Comparison of ENCODE assay signal across 12 mouse cellular contexts in the genomic region with DNA sequence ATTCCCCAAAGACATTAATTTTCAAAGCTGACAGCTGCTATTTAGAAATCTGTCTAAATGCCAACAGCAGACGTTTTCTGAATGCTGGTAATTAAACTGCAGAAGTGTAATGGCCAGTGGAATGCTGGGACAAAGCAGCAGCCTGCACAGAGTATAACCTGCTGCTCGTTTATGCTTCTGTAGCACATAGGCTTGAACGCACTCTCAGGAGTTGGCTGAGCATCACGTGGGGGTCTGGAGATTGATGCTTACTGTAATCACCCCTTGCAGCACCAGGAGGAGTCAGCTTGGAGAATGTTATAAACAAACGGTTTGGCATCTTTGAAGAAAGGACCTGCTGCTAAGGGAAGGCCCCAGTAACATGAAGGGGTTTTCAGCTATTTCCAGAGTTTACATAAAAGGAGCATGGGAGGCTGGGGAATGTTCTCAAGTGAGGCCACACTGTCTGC.
DNase-seq lines count a peak whose midpoint lies in the region; ATAC-seq and TF ChIP-seq lines count a peak whose summit lies in the region.
"Had no signal": no experiment of that assay in that cellular context is flagged by ENCODE, and none has a peak within 500 bp of the region (broad histone marks: within the 10 kb centered on the region; RNA-seq: fewer than 3 reads in every experiment).

No protein-coding gene starts in this region.

- intact Hi-C loops in left cerebral cortex, postnatal 25 days (cut with DNase I): no loop called here

- 24% methylated on average over 5 of the region's 5 CpGs for WGBS in hindbrain, embryonic 13.5 days
- 53% methylated on average over 5 of the region's 5 CpGs for WGBS in hindbrain, embryonic 11.5 days
- 8% methylated on average over 5 of the region's 5 CpGs for WGBS in forebrain, postnatal 0 days
- 15% methylated on average over 5 of the region's 5 CpGs for whole genome bisulfite sequencing in olfactory bulb, adult 2 months
- WGBS in liver, embryonic 11.5 days: 54% methylated on average over 5 of the region's 5 CpGs

- peaks cover 4% of the 10 kb centered on the region; the same call in 1 of the 2 replicates for H3K36me3 ChIP-seq in hindbrain, embryonic 13.5 days
- H3K36me3 ChIP-seq in hindbrain, embryonic 11.5 days (ENCODE audit: control insufficient read depth, insufficient read depth, low read length): no peaks in the 10 kb centered on the region
- H3K36me3 ChIP-seq in forebrain, postnatal 0 days (ENCODE audit: insufficient read depth): no peaks in the 10 kb centered on the region
- H3K36me3 ChIP-seq in liver, embryonic 11.5 days (ENCODE audit: control insufficient read depth, insufficient read depth, low read length): peaks cover 3% of the 10 kb centered on the region; the same call in 1 of the 2 replicates

- no peak for TF ChIP-seq CTCF in forebrain, postnatal 0 days (IDR thresholded peaks at IDR 0.05; ENCODE audit: low read depth)
- no peak for TF ChIP-seq CTCF in olfactory bulb, adult 2 months (IDR thresholded peaks at IDR 0.05; ENCODE audit: insufficient read depth, low read depth, low read length)

- H3K4me3 ChIP-seq in hindbrain, embryonic 13.5 days: no peak overlapping the region
- H3K4me3 ChIP-seq in hindbrain, embryonic 11.5 days (ENCODE audit: low read depth, low read length): no peak overlapping the region
- no peak overlapping the region for H3K4me3 ChIP-seq in forebrain, postnatal 0 days (ENCODE audit: low read depth, low read length)
- H3K4me3 ChIP-seq in olfactory bulb, adult 2 months (ENCODE audit: insufficient read depth, low read depth, low read length): no peak overlapping the region
- H3K4me3 ChIP-seq in liver, embryonic 11.5 days (ENCODE audit: low read depth, low read length): no peak overlapping the region
- H3K4me3 ChIP-seq: liver, embryonic 12.5 days had no signal

- TF ChIP-seq POLR2A in olfactory bulb, adult 2 months (IDR thresholded peaks at IDR 0.05; ENCODE audit: insufficient read depth, low read depth, low read length): no peak

- no peak overlapping the region for H3K4me2 ChIP-seq in hindbrain, embryonic 13.5 days
- H3K4me2 ChIP-seq in hindbrain, embryonic 11.5 days (replicated peaks; ENCODE audit: low read depth, low read length): no peak overlapping the region
- H3K4me2 ChIP-seq in forebrain, postnatal 0 days (ENCODE audit: low read depth): no peak overlapping the region
- H3K4me2 ChIP-seq in liver, embryonic 11.5 days: no peak overlapping the region
- H3K4me2 ChIP-seq: liver, embryonic 12.5 days had no signal

- H3K4me1 ChIP-seq in hindbrain, embryonic 13.5 days (replicated peaks): peaks cover 19% of the 10 kb centered on the region
- H3K4me1 ChIP-seq in hindbrain, embryonic 11.5 days (replicated peaks; ENCODE audit: control insufficient read depth, insufficient read depth, low read length): no peaks in the 10 kb centered on the region; the same call in 1 of the 2 replicates
- no peaks in the 10 kb centered on the region for H3K4me1 ChIP-seq in forebrain, postnatal 0 days (ENCODE audit: insufficient read depth)
- H3K4me1 ChIP-seq in olfactory bulb, adult 2 months (ENCODE audit: control insufficient read depth, insufficient read depth, low read length): peaks cover 11% of the 10 kb centered on the region; the same call in 1 of the 2 replicates
- H3K4me1 ChIP-seq in liver, embryonic 11.5 days (replicated peaks; ENCODE audit: control insufficient read depth, insufficient read depth, low read length): no peaks in the 10 kb centered on the region
- H3K4me1 ChIP-seq: liver, embryonic 12.5 days had no signal

- no peaks in the 10 kb centered on the region for H3K9me3 ChIP-seq in hindbrain, embryonic 13.5 days
- H3K9me3 ChIP-seq in hindbrain, embryonic 11.5 days (ENCODE audit: control insufficient read depth, low read length): no peaks in the 10 kb centered on the region
- H3K9me3 ChIP-seq in forebrain, postnatal 0 days (ENCODE audit: low read length): no peaks in the 10 kb centered on the region
- H3K9me3 ChIP-seq in liver, embryonic 11.5 days (ENCODE audit: control insufficient read depth, low read length): no peaks in the 10 kb centered on the region
- H3K9me3 ChIP-seq: liver, embryonic 12.5 days had no signal

- H3K27me3 ChIP-seq in hindbrain, embryonic 13.5 days: no peaks in the 10 kb centered on the region
- 0 out of 2 replicates have a peak, but pooled peaks cover 2% of the 10 kb centered on the region for H3K27me3 ChIP-seq in hindbrain, embryonic 11.5 days (ENCODE audit: control insufficient read depth, insufficient read depth, low read length)
- no peaks in the 10 kb centered on the region for H3K27me3 ChIP-seq in forebrain, postnatal 0 days (ENCODE audit: insufficient read depth, low read length)
- H3K27me3 ChIP-seq in liver, embryonic 11.5 days (replicated peaks; ENCODE audit: control insufficient read depth, insufficient read depth, low read length): no peaks in the 10 kb centered on the region
- H3K27me3 ChIP-seq: liver, embryonic 12.5 days had no signal

- 0 out of 2 replicates have a peak overlapping the region, but pooled peaks have one; percentile 30 for H3K27ac ChIP-seq in hindbrain, embryonic 13.5 days
- H3K27ac ChIP-seq in hindbrain, embryonic 11.5 days (ENCODE audit: low read depth, low read length): no peak overlapping the region
- peak overlapping the region; percentile 51 for H3K27ac ChIP-seq in forebrain, postnatal 0 days (ENCODE audit: low read depth, low read length)
- peak overlapping the region; percentile 20; the same call in 1 of the 2 replicates for H3K27ac ChIP-seq in olfactory bulb, adult 2 months (ENCODE audit: insufficient read depth, low read depth, low read length)
- H3K27ac ChIP-seq in liver, embryonic 11.5 days (ENCODE audit: low read depth, low read length): no peak overlapping the region
- H3K27ac ChIP-seq: liver, embryonic 12.5 days had no signal

- no peak overlapping the region for H3K9ac ChIP-seq in hindbrain, embryonic 13.5 days
- H3K9ac ChIP-seq in hindbrain, embryonic 11.5 days (ENCODE audit: low read depth, low read length): no peak overlapping the region
- H3K9ac ChIP-seq in forebrain, postnatal 0 days: no peak overlapping the region
- H3K9ac ChIP-seq in liver, embryonic 11.5 days (ENCODE audit: low read depth, low read length): no peak overlapping the region
- H3K9ac ChIP-seq: liver, embryonic 12.5 days had no signal

- no peak for DNase-seq in hindbrain, embryonic 11.5 days (ENCODE audit: low spot score)
- DNase-seq in forebrain, postnatal 0 days: peak; percentile 63
- peak; percentile 63 to 69 for DNase-seq in layer of hippocampus, postnatal 14 days (ENCODE audit: low spot score in 2 of 2)
- no peak for DNase-seq in left cerebral cortex, postnatal 25 days (ENCODE audit: low spot score in 2 of 2)
- DNase-seq in urinary bladder, postnatal 36 days (ENCODE audit: low spot score in 2 of 2): no peak
- DNase-seq in liver, embryonic 11.5 days (ENCODE audit: low spot score): no peak
- DNase-seq: kidney, postnatal 36 days; right cerebral cortex, adult 18-20 months; thymus, adult 18-20 months had no signal

- ATAC-seq in hindbrain, embryonic 13.5 days (ENCODE audit: low FRiP score): peak; percentile 87
- no peak for ATAC-seq in hindbrain, embryonic 11.5 days (ENCODE audit: low FRiP score)
- peak; percentile 90 for ATAC-seq in forebrain, postnatal 0 days
- no peak for ATAC-seq in liver, embryonic 11.5 days (replicated peaks; ENCODE audit: low FRiP score)
- ATAC-seq: liver, embryonic 12.5 days had no signal

Comparison
In these comparisons a context has a peak if more than half of its experiments do, and no peak if none do; other contexts are left out.
1. ATAC-seq: peak in hindbrain, embryonic 13.5 days (single experiment) and forebrain, postnatal 0 days (single experiment); none in hindbrain, embryonic 11.5 days (single experiment) and liver, embryonic 11.5 days (single experiment).
2. H3K27ac ChIP-seq: peak in hindbrain, embryonic 13.5 days (single experiment), forebrain, postnatal 0 days (single experiment) and olfactory bulb, adult 2 months (single experiment); none in hindbrain, embryonic 11.5 days (single experiment) and liver, embryonic 11.5 days (single experiment).
3. DNase-seq: peak in forebrain, postnatal 0 days (single experiment) and layer of hippocampus, postnatal 14 days (2 of 2); none in hindbrain, embryonic 11.5 days (single experiment), left cerebral cortex, postnatal 25 days (0 of 2), urinary bladder, postnatal 36 days (0 of 2) and liver, embryonic 11.5 days (single experiment).